Comparison of ENCODE assay signal across 30 mouse cellular contexts in genomic region chr1:87951641-87952040, GRCm38 (mm10).
"Had no signal": no experiment of that assay in that cellular context is flagged by ENCODE, and none has a peak within 500 bp of the region (broad histone marks: within the 10 kb centered on the region; RNA-seq: fewer than 3 reads in every experiment).

No protein-coding gene starts in this region.

- H3K27me3 ChIP-seq: limb, embryonic 12.5 days; limb, embryonic 13.5 days; limb, embryonic 15.5 days; liver, embryonic 12.5 days; liver, embryonic 13.5 days; liver, embryonic 15.5 days; lung, embryonic 15.5 days; megakaryocyte, embryonic 14.5 days; midbrain, embryonic 12.5 days; midbrain, embryonic 13.5 days; midbrain, embryonic 15.5 days had no signal

- H3K4me2 ChIP-seq: limb, embryonic 12.5 days; limb, embryonic 13.5 days; limb, embryonic 15.5 days; liver, embryonic 11.5 days; liver, embryonic 12.5 days; liver, embryonic 13.5 days; liver, embryonic 15.5 days; lung, embryonic 14.5 days; lung, embryonic 15.5 days; midbrain, embryonic 12.5 days; midbrain, embryonic 13.5 days; midbrain, embryonic 15.5 days had no signal

- H3K27ac ChIP-seq: left cerebral cortex, adult 2 months; limb, embryonic 10.5 days; limb, embryonic 12.5 days; limb, embryonic 13.5 days; limb, embryonic 15.5 days; liver, embryonic 12.5 days; liver, embryonic 13.5 days; liver, embryonic 14.5 days; liver, embryonic 15.5 days; lung, embryonic 15.5 days; macrophage; midbrain, embryonic 10.5 days; midbrain, embryonic 12.5 days; midbrain, embryonic 13.5 days; midbrain, embryonic 15.5 days had no signal

- ATAC-seq: liver, embryonic 12.5 days; liver, postnatal 0 days; lung, postnatal 0 days; midbrain, embryonic 13.5 days; midbrain, embryonic 15.5 days; midbrain, embryonic 16.5 days had no signal

- H3K9me3 ChIP-seq: limb, embryonic 10.5 days; limb, embryonic 12.5 days; limb, embryonic 13.5 days; limb, embryonic 15.5 days; liver, embryonic 12.5 days; liver, embryonic 13.5 days; liver, embryonic 15.5 days; lung, embryonic 15.5 days; megakaryocyte, embryonic 14.5 days; midbrain, embryonic 10.5 days; midbrain, embryonic 12.5 days; midbrain, embryonic 13.5 days; midbrain, embryonic 15.5 days had no signal

- H3K4me1 ChIP-seq: limb, embryonic 10.5 days; limb, embryonic 12.5 days; limb, embryonic 13.5 days; limb, embryonic 15.5 days; liver, embryonic 12.5 days; lung, embryonic 15.5 days; midbrain, embryonic 10.5 days; midbrain, embryonic 12.5 days; midbrain, embryonic 13.5 days; midbrain, embryonic 15.5 days had no signal

- H3K4me3 ChIP-seq: left cerebral cortex, adult 2 months; limb, embryonic 10.5 days; limb, embryonic 12.5 days; limb, embryonic 13.5 days; limb, embryonic 15.5 days; liver, embryonic 12.5 days; liver, embryonic 13.5 days; liver, embryonic 15.5 days; lung, embryonic 15.5 days; megakaryocyte, embryonic 14.5 days; midbrain, embryonic 10.5 days; midbrain, embryonic 12.5 days; midbrain, embryonic 13.5 days; midbrain, embryonic 15.5 days; myocyte had no signal

- H3K9ac ChIP-seq: limb, embryonic 12.5 days; limb, embryonic 13.5 days; limb, embryonic 15.5 days; liver, embryonic 12.5 days; liver, embryonic 13.5 days; liver, embryonic 14.5 days; liver, embryonic 15.5 days; liver, postnatal 0 days; lung, embryonic 14.5 days; lung, embryonic 15.5 days; midbrain, embryonic 12.5 days; midbrain, embryonic 13.5 days; midbrain, embryonic 15.5 days had no signal

- DNase-seq: left cerebral cortex, postnatal 4 days; liver; liver, embryonic 13.5 days; liver, postnatal 0 days; lung, adult 18-20 months; lung, adult 2 months; lung, embryonic 14.5 days; lung, postnatal 10 days; lung, postnatal 14 days; lung, postnatal 36 days; lung, postnatal 4 days had no signal
